Mouse (Mus musculus): ENCODE measurements at regions not wholly inside any gene's neighbourhood (a gene's known extent, or its start where the extent isn't known, plus 50 kb on each side); places are given as distances from the start of the nearest gene placed in this dataset.

DNA sequence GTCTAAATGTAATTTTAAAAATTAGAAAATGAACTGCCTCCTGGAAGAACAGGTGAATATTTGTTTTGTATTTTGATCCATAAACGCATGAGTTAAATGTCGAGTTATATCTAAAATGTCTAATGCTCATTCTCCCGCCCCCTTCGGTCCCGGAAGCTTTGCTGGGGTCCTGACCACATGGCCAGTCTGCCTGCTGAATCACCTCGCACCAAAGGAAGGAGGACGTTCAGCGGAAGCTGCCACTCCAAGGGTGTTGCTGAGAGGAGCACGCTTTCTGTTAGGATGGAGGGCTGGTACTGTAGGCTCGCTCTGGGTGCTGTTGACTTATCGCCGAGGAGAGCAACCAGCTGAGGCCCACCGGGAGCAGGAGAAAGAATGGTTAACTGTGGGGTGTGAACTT lies 328.0 kb downstream of the Zfp706 start:
- DNase-seq (ENCODE audit: low spot score in 2 of 2), result no peak

DNA sequence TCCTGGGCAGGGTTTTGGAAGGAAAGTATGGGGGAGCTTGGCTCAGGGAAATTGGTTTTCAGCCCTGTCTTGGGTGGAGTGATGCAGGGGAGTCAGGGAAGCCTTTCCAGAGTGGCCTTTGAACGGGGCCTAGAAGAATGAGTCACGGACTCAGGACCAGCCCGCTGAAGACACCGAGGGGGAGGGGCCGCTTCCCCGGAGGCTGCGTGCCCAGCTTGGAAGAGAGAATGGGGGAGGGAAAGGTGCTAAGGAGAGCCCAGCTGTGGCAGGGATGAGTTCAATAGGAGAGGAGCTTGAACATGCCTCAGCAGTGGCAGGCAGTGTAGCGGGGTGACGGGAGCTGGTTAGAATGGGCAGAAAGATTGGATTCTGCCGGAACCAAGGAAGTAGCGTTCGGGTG lies 337.8 kb downstream of the Zfp706 start:
- DNase-seq (ENCODE audit: low spot score in 2 of 2), result no peak

DNA sequence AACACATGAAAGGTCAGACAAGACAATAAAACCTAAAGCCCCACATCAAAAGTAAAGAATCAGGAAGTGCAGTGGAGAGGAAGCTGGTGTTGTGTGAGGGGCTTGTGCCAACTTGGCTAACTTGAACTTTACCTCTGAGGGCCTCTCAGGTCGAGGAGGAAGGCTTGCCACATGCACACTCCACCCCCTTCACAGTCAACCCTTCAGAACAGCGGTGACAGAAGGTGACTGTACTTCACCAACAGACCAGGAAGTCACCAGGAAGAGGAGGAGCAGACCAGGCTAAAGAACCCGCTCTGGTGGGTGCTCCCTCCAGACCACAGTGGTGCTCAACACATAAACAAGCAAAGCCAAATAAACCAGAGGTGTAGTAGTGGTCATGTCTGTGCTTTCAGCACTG lies 341.0 kb downstream of the Zfp706 start:
- DNase-seq (ENCODE audit: low spot score in 2 of 2), result no peak

DNA sequence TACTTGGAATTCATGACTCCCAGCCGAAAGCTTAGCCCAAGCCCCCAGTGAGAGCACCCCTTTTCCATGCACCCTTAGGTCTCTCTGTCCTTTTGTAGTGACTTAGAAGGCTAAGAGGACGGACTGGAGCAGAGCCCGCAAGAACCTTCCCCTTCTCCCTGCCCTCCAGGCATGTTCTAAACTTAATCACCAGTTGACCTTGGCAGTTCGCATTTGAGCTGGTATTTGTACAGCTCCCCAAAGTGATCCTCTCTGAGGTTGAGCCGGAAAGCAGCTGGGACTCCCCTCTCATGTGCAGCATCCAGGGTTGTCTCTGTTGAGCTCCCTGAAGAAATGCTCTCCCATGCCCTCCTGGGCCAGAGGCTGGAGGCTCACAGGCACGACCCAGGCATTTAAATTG lies 343.2 kb downstream of the Zfp706 start:
- DNase-seq (ENCODE audit: low spot score in 2 of 2), result no peak

DNA sequence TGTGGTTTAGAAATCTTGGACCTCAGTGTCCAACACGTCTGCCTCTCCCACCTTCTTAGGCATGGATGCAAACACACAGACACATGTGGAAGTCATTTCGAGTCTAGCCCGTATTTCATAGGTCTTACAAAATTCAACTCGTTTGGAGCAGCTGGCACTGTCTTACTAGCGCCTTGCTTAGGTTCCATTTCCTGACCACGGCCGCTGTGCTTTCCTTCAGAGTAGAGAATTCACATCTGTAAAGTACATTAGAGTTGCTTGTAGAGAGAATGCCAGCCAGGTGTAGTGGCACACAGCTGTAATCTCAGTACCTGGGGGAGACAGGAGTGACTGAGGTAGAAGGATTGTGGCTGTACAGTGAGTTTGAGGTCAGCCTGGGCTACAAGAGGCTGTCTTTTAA lies 346.6 kb downstream of the Zfp706 start:
- DNase-seq (ENCODE audit: low spot score in 2 of 2), result no peak
